Mouse (Mus musculus) G1E (cell line): Measurements from ENCODE around the gene Siah3.

Experiments
- CTCF ChIP-seq: IDR thresholded peaks from 2 replicates; pipeline ENCODE4 v1.5.1; 2012; ENCODE audit warnings: low read depth, low read length, inconsistent platforms, mixed read lengths
- GATA1 ChIP-seq: IDR thresholded peaks from 2 replicates; pipeline ENCODE4 v1.6.1; 2012; ENCODE audit warnings: borderline replicate concordance, low read length, inconsistent platforms, mixed read lengths
- GATA2 ChIP-seq: IDR thresholded peaks from 2 replicates; pipeline ENCODE4 v1.6.1; 2012; ENCODE audit warnings: low read depth, low read length, inconsistent platforms, borderline replicate concordance
- POLR2AphosphoS5 ChIP-seq: IDR thresholded peaks from 2 replicates; pipeline ENCODE4 v1.6.1; 2012; ENCODE audit warnings: low read depth, low read length, inconsistent platforms; ENCODE audit not compliant: insufficient replicate concordance
- TAL1 ChIP-seq: conservative IDR thresholded peaks from 2 replicates; pipeline ENCODE4 v1.6.1; 2012; ENCODE audit warnings: low read depth, low read length, inconsistent platforms, mixed read lengths

DNA sequence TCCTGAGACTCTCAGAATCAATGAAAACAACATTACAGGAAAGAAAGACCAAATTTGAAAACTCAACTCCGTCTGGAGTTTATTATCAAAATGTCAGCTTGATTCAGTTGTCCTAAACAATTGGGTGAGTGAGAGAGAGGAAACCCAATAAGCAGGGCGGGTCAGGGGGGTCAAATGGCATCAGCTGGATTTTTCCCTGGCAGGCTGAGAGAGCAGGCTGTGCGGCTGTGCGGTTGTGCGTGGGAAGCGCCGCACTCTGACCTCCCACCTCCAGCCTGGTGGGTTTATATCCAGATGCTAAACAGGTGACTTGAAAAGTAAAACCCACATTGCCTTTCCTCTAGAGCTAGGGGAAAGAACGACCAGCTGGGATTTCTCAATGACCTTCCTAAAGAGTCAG lies 85.9 kb downstream of the Siah3 start:
- TF ChIP-seq CTCF (no peak), GATA2 (no peak), GATA1 (no peak), TAL1 (no peak), POLR2AphosphoS5 (no peak)
